Mouse (Mus musculus) embryonic facial prominence, embryonic 13.5 days (tissue): ENCODE results near the gene Ddhd1. TPM values are rescaled to one million over a fixed set of nuclear protein-coding genes. Genes with fewer than 3 reads are reported as not detected.

ENCODE experiments used
- ATAC-seq: fragments of 200-750 bp; cut with Nextera tagmentation; 2 replicates; pipeline ENCODE4 v1.8.0; 2017; ENCODE audit warnings: low read depth; ENCODE audit not compliant: insufficient number of reproducible peaks, insufficient read depth, low FRiP score, low TSS enrichment
- H3K27ac ChIP-seq: fragments of 300-500 bp; sonication (generic); 2 replicates; pipeline ENCODE4 v1.5.1; 2015; ENCODE audit warnings: moderate library complexity, mild to moderate bottlenecking, inconsistent platforms
- H3K27me3 ChIP-seq: fragments of 300-500 bp; sonication (generic); 2 replicates; pipeline ENCODE4 v1.6.1; 2015; ENCODE audit warnings: mild to moderate bottlenecking, inconsistent platforms
- H3K36me3 ChIP-seq: fragments of 300-500 bp; sonication (generic); 2 replicates; pipeline ENCODE4 v1.6.1; 2015; ENCODE audit warnings: mild to moderate bottlenecking, inconsistent platforms
- H3K4me1 ChIP-seq: fragments of 300-500 bp; sonication (generic); 2 replicates; pipeline ENCODE4 v1.6.1; 2015; ENCODE audit warnings: inconsistent platforms
- H3K4me2 ChIP-seq: fragments of 300-500 bp; sonication (generic); 2 replicates; pipeline ENCODE4 v1.6.1; 2015; ENCODE audit warnings: moderate library complexity, mild to moderate bottlenecking, inconsistent platforms
- H3K4me3 ChIP-seq: fragments of 300-500 bp; sonication (generic); 2 replicates; pipeline ENCODE4 v1.5.1; 2015; ENCODE audit warnings: mild to moderate bottlenecking, inconsistent platforms
- H3K9ac ChIP-seq: fragments of 300-500 bp; sonication (generic); 2 replicates; pipeline ENCODE4 v1.6.1; 2015; ENCODE audit warnings: mild to moderate bottlenecking, inconsistent platforms
- H3K9me3 ChIP-seq: fragments of 300-500 bp; sonication (generic); 2 replicates; pipeline ENCODE4 v1.6.1; 2016; ENCODE audit warnings: inconsistent platforms
- WGBS: fragments of 180-500 bp; shearing (Covaris S2); methylation state at CpG from one replicate; pipeline ENCODE4 v1.1.7; 2015; ENCODE audit warnings: mixed read lengths; 5-methylcytosine and 5-hydroxymethylcytosine counted together
- polyA plus RNA-seq: library from polyadenylated mRNA; unstranded; fragments of >200 nt; fragmentation: Nextera tagmentation; extraction: Ambion mirVana; gene quantifications from 2 replicates; pipeline ENCODE4 v1.2.1, GENCODE M21; 2015

The Ddhd1 gene
- polyA plus RNA-seq, 1 experiment from 2014 or later, result 6.8 TPM

DNA sequence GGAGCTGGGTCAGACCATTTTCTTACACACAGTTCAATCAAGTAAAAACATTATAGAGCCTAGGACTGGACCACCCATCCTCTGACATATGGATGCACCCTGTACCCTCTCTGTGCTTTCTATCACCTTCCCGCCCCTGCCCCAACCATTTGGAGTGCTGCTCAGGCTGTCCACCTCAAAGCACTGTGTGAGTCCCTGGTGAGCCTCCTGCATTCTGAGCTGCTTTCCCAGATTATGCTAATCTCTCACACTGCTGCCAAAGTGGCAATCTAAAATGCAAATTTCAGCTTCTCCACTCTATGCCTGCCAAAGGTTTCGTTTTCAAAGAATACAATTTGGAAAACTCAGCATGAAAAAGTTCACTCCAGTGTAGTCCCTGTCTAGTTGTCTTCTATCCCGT lies 14.5 kb downstream of the Ddhd1 start:
- no peak for ATAC-seq
- Histone ChIP-seq H3K4me3 (no peak overlapping the region), H3K27ac (no peak overlapping the region), H3K27me3 (no peaks in the 10 kb centered on the region), H3K9me3 (no peaks in the 10 kb centered on the region), H3K36me3 (no peaks in the 10 kb centered on the region), H3K9ac (no peak overlapping the region), H3K4me1 (peaks cover 9% of the 10 kb centered on the region), H3K4me2 (no peak overlapping the region)
- 56% methylated on average over 3 of the region's 3 CpGs for WGBS

DNA sequence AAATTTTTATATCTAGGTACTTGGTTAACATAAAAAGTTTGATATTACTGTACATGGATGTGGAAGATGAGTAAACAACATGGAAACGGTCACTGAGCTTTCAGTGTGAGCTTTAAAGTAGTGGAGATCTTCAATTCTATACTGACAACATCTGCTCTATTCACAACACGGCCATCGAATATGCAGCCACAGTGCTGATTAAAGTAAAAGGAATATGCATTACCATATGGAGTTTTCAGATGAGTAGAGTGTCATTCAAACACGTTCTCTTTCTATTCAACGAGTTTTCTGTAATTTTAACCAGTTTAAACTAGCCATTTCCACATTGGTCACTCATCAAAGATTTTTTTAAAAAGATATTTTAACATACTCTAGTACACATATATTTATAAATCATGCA lies 15.1 kb downstream of the Ddhd1 start:
- H3K36me3 ChIP-seq, result no peaks in the 10 kb centered on the region
- H3K9me3 ChIP-seq, result no peaks in the 10 kb centered on the region
- H3K27ac ChIP-seq, result no peak overlapping the region
- ATAC-seq, result no peak
- H3K27me3 ChIP-seq, result no peaks in the 10 kb centered on the region
- WGBS, result 83% methylated on average over 5 of the region's 5 CpGs
- no peak overlapping the region for H3K4me2 ChIP-seq
- H3K4me3 ChIP-seq, result no peak overlapping the region
- H3K9ac ChIP-seq, result no peak overlapping the region
- H3K4me1 ChIP-seq, result peaks cover 8% of the 10 kb centered on the region; the same call in 1 of the 2 replicates

DNA sequence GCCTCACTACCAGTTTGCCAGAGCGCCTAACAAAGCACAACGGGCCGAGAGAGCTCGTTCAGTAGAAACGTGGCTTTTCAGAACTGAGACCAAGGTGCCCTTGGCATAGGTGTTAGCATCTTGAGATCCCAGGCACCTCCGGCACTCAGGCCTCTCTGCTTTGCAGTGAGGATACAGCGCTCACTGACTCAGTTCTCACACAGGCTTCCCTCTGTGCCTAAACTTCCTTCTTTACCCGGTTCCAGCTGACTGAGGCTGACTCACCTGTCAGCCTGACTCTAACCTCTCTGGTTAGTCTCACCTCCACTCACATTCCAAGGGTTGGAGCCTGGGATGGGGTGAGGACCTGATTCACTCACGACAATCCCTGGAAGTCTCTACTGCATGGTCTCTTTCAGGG lies 15.7 kb downstream of the Ddhd1 start:
- no peaks in the 10 kb centered on the region for H3K36me3 ChIP-seq
- ATAC-seq, result no peak
- WGBS, result 76% methylated on average over 9 of the region's 9 CpGs

DNA sequence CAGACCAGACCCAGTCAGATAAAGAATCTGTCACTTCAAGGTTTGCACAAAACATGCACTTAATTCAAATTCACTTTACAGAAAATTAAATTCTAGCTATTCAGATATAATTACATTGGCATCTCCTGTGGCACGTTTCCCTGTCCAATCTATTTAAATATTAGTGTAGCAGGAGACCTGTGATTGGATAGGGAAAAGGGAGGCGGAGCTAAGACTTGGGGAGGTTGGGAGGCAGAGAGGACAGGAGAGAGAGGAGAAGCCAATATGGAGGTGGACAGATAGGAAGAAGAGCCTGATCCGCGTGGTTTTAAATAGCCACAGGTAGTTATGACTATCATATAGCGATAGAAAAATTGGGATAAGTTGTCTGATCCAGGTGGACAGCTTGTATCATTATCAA lies 19.2 kb downstream of the Ddhd1 start:
- no peak for ATAC-seq
- H3K4me3 ChIP-seq, result no peak overlapping the region
- H3K4me2 ChIP-seq, result no peak overlapping the region
- no peaks in the 10 kb centered on the region for H3K4me1 ChIP-seq
- no peak overlapping the region for H3K9ac ChIP-seq
- H3K36me3 ChIP-seq, result no peaks in the 10 kb centered on the region
- no peak overlapping the region for H3K27ac ChIP-seq
- 64% methylated on average over 5 of the region's 5 CpGs for WGBS
- no peaks in the 10 kb centered on the region for H3K9me3 ChIP-seq
- H3K27me3 ChIP-seq, result no peaks in the 10 kb centered on the region

More for the DNA sequence above, 15.7 kb downstream of the Ddhd1 start:
- no peaks in the 10 kb centered on the region for H3K9me3 ChIP-seq
- no peak overlapping the region for H3K4me3 ChIP-seq
- H3K4me1 ChIP-seq, result peaks cover 6% of the 10 kb centered on the region; the same call in 1 of the 2 replicates
- no peaks in the 10 kb centered on the region for H3K27me3 ChIP-seq
- no peak overlapping the region for H3K9ac ChIP-seq
- H3K4me2 ChIP-seq, result no peak overlapping the region
- H3K27ac ChIP-seq, result no peak overlapping the region

DNA sequence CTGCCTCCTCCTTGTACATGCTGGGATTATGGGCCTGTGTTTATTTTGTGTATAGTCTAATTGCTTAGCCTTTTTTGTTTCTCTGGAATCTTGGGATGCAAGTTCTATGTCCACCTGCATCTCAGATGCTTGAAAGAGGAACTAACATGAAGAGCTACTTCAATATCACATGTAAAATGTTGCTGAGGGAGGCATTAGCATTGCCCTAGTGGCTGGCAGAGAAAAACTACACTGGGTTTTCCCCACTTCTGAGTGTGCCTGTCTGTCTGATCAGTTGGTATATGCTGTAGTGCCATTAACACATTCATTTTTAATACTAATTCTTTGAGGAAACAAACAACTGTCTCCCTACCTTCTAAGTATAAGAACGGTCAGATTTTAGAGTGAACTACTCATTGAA lies 22.4 kb downstream of the Ddhd1 start:
- 96% methylated on average over 1 of the region's 1 CpGs for WGBS
- Histone ChIP-seq H3K4me1 (no peaks in the 10 kb centered on the region), H3K27ac (no peak overlapping the region), H3K9me3 (no peaks in the 10 kb centered on the region), H3K4me2 (no peak overlapping the region), H3K36me3 (no peaks in the 10 kb centered on the region), H3K27me3 (no peaks in the 10 kb centered on the region), H3K4me3 (no peak overlapping the region), H3K9ac (no peak overlapping the region)
- ATAC-seq, result no peak

DNA sequence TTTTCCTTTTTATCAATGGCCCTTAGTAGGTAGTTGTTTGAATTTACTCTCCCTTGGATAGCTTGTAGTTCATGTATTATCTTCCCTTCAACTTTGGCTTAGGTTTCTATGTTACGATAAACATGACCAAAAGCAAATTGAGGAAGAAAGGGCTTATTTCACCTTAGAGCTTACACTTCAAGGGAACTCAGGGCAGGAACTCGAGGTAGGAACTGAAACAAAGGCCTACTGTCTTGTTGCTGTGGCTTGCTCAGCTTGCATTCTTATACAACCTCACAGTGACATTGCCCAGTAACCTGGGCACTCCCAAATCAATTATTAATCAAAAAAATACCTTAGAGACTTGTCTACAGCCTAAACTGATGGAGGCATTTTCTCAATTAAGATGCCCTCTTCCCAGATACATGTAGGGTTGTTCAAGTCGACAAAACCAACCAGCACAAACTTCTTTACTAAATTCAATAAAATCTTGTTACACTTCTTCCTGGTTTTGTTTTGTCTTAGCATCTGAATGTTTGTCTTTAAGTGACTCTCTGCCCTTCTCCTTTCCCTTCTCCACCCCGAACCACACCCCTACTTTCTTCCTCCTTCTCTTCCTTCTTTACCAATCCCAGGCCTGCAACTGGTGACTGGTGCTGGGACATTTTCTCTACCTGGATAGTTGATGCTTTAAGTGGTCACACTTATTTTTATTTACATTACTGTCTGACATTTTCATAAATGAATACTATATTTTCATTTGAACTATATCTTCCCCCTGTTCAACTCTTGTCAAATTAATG lies 25.0 kb downstream of the Ddhd1 start:
- Histone ChIP-seq H3K27me3 (no peaks in the 10 kb centered on the region), H3K36me3 (no peaks in the 10 kb centered on the region), H3K9me3 (no peaks in the 10 kb centered on the region), H3K4me3 (no peak overlapping the region), H3K4me2 (no peak overlapping the region), H3K4me1 (no peaks in the 10 kb centered on the region), H3K9ac (no peak overlapping the region), H3K27ac (no peak overlapping the region)
- ATAC-seq, result no peak
- WGBS, result 70% methylated on average over 4 of the region's 4 CpGs

DNA sequence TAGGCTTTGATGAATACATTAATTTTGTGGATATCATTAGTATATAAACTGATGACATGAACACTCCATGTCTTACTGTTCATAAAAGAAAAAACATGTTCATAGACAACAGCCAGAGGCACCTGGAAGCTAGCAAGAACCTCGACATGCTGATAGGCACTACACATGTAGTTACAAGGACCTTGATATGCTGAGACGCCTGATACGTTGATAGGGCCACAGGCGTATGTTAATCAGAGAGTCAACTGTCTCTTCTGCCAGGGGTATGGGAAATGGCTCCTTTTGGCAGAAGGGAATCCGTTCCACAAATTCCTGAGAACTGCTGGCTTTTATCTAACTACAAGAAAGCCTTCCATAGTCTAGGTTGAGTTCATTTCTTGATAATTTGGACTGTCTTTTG lies 27.4 kb downstream of the Ddhd1 start:
- no peak overlapping the region for H3K4me3 ChIP-seq
- no peaks in the 10 kb centered on the region for H3K36me3 ChIP-seq
- no peak overlapping the region for H3K9ac ChIP-seq
- H3K4me1 ChIP-seq, result no peaks in the 10 kb centered on the region
- ATAC-seq, result no peak
- no peak overlapping the region for H3K27ac ChIP-seq
- no peaks in the 10 kb centered on the region for H3K9me3 ChIP-seq
- WGBS, result 83% methylated on average over 5 of the region's 5 CpGs
- no peak overlapping the region for H3K4me2 ChIP-seq
- no peaks in the 10 kb centered on the region for H3K27me3 ChIP-seq

DNA sequence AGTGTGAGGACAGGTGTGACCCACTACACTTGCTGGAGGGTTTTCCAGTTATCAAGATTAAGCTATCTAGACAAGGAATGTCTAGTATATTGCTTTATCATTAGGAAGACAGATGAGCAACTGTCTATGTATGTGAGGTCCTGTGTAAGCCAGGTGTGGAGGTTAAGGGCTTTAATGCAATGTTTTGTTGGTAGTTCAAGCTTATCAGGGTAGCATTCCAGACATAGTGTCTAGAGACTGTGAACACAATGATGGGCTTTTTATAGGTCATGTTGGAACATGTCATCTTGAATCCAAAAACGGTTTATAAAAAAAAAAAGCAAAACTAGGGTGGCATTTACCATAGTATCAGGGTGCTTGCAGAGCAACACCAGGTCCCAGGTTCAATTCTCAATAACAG lies 28.0 kb downstream of the Ddhd1 start:
- 67% methylated on average over 1 of the region's 1 CpGs for WGBS
- H3K9ac ChIP-seq, result no peak overlapping the region
- no peaks in the 10 kb centered on the region for H3K27me3 ChIP-seq
- no peak overlapping the region for H3K4me2 ChIP-seq
- ATAC-seq, result no peak
- no peaks in the 10 kb centered on the region for H3K36me3 ChIP-seq
- no peaks in the 10 kb centered on the region for H3K9me3 ChIP-seq
- no peak overlapping the region for H3K27ac ChIP-seq
- H3K4me1 ChIP-seq, result no peaks in the 10 kb centered on the region
- H3K4me3 ChIP-seq, result no peak overlapping the region

DNA sequence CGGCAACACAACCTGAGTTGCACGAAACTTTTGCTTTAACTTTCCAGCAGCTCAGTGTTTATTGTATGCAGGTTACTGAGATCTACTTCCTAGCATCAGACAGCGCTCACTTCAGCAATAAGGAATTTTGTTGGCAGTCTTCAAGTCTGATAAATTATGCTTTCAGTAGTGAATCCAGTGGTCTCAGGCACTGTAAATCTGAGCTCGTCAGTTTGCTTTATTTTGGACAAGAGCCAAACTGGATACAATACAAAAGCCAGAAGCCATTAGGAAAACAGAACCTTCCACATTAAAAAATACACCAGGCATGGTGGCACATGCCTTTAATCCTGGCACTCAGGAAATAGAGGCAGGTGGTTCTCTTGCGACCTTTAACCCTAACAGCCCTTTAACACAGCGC lies 39.6 kb downstream of the Ddhd1 start:
- H3K4me1 ChIP-seq, result 0 out of 2 replicates have a peak, but pooled peaks cover 6% of the 10 kb centered on the region
- no peaks in the 10 kb centered on the region for H3K9me3 ChIP-seq
- 60% methylated on average over 6 of the region's 6 CpGs for WGBS
- ATAC-seq, result 0 out of 2 replicates have a peak, but pooled peaks have one; percentile 15
- no peak overlapping the region for H3K4me3 ChIP-seq
- H3K36me3 ChIP-seq, result peaks cover 12% of the 10 kb centered on the region
- peak overlapping the region; percentile 22; the same call in 1 of the 2 replicates for H3K27ac ChIP-seq
- H3K9ac ChIP-seq, result no peak overlapping the region
- no peak overlapping the region for H3K4me2 ChIP-seq
- no peaks in the 10 kb centered on the region for H3K27me3 ChIP-seq

DNA sequence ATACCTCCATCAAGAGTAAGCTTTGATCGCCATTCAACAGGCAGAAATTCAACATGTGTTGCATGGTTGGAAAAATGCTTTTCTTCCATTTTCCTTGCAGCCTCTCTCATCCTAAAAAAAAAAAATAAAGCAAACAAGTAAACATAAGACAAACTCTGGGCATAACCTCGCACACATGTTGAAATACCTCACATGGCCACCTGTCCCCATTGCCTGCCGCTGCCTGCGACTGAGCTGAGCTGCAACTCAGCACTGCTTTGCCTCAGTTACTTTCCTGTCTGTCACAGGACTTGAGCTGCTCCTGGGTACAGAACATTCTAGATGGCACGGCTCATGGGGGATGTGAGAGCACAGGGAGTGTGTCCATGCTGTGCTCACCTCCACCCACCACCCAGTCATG lies 41.4 kb downstream of the Ddhd1 start:
- Histone ChIP-seq H3K4me2 (no peak overlapping the region), H3K36me3 (peaks cover 17% of the 10 kb centered on the region), H3K9ac (no peak overlapping the region), H3K4me1 (0 out of 2 replicates have a peak, but pooled peaks cover 6% of the 10 kb centered on the region), H3K4me3 (no peak overlapping the region), H3K27me3 (no peaks in the 10 kb centered on the region), H3K9me3 (no peaks in the 10 kb centered on the region), H3K27ac (no peak overlapping the region)
- ATAC-seq, result no peak
- 90% methylated on average over 5 of the region's 5 CpGs for WGBS

DNA sequence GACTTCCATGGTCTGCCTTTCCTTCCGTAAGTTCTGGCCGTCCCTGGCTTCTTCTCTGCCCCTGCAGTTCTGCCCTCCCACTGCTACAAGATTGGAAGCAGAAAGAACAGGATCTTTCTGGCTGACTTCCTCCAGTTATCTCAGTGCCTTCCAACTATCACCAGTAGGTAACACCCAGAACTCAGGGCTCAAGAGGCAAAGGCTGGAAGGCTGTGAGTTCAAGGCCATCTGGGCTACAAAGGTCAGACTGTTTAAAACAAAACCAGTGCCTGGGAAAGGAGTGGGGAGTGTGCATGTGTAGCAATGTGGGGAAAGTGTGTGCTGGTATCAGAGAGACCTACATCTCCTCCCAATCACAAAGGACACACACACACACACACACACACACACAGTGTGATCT lies 42.2 kb downstream of the Ddhd1 start:
- Histone ChIP-seq H3K4me2 (no peak overlapping the region), H3K27me3 (no peaks in the 10 kb centered on the region), H3K27ac (no peak overlapping the region), H3K36me3 (peaks cover 17% of the 10 kb centered on the region), H3K9me3 (no peaks in the 10 kb centered on the region), H3K9ac (no peak overlapping the region), H3K4me1 (0 out of 2 replicates have a peak, but pooled peaks cover 6% of the 10 kb centered on the region), H3K4me3 (no peak overlapping the region)
- ATAC-seq, result no peak
- 85% methylated on average over 2 of the region's 2 CpGs for WGBS

DNA sequence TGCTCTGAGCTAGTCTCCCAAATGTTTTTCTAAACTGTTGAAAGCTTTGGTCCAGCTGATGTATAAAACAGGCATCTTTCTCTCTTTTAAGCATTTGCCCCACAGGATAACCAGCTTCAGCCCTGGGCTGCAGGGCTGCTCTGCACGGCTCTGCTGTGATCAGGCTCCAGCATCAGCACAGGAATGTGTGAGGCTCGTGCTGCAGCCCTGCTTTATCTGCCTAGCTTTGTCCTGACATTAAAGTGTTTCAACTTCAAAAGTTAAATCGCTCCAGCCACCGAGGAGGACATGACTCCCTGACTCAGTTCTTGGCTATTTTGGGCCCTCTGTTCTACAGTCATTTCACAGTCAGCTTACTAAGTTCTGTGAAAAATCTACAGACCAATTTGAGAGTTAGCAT lies 43.1 kb downstream of the Ddhd1 start:
- no peak overlapping the region for H3K4me2 ChIP-seq
- H3K27me3 ChIP-seq, result no peaks in the 10 kb centered on the region
- H3K9ac ChIP-seq, result no peak overlapping the region
- no peaks in the 10 kb centered on the region for H3K9me3 ChIP-seq
- no peak overlapping the region for H3K27ac ChIP-seq
- H3K4me3 ChIP-seq, result no peak overlapping the region
- ATAC-seq, result no peak
- 0 out of 2 replicates have a peak, but pooled peaks cover 6% of the 10 kb centered on the region for H3K4me1 ChIP-seq
- WGBS, result 54% methylated on average over 4 of the region's 4 CpGs
- peaks cover 15% of the 10 kb centered on the region for H3K36me3 ChIP-seq
